Mouse (Mus musculus): Measurements from ENCODE around the gene Fry.
A peak's percentile ranks its signal among the peaks of the same experiment; 100 is the strongest.

DNA sequence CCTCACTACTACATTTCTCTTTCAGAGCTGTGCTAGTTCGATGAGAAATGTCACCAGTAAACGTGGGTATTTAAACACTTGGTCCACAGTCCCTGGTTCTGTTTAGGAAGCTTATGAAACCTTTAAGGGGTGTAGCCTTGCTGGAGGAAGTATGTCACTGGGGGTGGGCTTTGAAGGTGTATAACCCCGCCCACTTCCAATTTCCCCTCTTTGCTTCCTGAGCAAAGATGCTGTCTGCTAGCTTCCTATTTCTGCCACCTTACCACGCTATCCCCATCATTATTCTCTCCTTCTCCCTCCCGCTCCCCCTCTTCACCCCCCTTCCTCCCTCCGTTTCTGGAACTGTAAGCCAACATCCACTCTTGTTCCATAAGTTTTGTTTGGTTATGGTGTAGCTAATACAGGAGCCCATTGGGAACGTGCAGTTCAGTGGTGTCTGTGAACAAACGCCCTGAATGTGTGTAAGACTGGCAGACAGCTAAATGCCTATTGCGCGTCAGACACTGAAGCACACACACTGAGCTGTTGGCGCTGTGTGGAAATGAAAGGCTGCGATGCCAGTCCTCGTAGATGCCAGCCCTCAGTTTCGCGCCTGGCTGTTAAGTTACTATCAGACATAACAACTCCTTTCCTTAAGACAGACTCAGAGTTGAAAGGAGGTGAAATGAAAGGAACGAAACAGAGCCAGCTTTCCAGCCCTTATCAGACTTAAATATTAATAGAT, 37.8 kb downstream of the Fry start:
- TF ChIP-seq POLR2A (IDR thresholded peaks at IDR 0.05; ENCODE audit: extremely low read depth, insufficient read depth, low read length) (0 out of 2 replicates have a peak, but pooled peaks have one; percentile 13), CTCF (IDR thresholded peaks at IDR 0.05; ENCODE audit: extremely low read depth, insufficient read depth, low read length) (no peak)
